Mouse (Mus musculus): ENCODE data around the gene Pank2. TPM values are rescaled to one million over a fixed set of nuclear protein-coding genes. Genes with fewer than 3 reads are reported as not detected.
"Not testable (repeated sequence)": the region's sequence is repeated elsewhere in the genome, so short reads cannot be mapped to it uniquely, and the experiment has no call there.

Pank2 gene
- polyA plus RNA-seq, 1 experiment from 2014 or later: 32.4 TPM

DNA sequence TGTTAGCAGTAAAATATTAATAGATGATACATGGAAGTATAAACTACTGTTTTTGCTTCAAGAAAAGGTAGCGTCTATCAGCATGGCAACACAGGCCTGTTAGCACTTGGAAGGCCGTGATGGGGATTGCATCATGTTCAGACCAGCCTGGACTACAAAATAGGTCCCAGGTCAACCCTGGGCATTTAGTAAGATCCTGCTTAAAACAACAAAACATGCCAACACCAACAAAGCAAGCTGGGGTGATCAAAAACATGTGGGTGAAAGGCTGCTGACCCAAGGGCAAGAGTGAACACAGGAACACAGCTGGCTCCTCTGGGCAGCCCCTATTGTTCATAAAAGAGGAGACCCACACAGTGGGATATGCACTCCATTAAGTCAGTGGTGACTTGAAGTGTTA is 45.5 kb downstream of the Pank2 start:
- H3K4me3 ChIP-seq (ENCODE audit: low read depth, low read length): no peak overlapping the region
- H3K27me3 ChIP-seq (replicated peaks; ENCODE audit: control insufficient read depth, insufficient read depth, low read length): no peaks in the 10 kb centered on the region
- no peak for TF ChIP-seq CTCF (IDR thresholded peaks at IDR 0.05; ENCODE audit: low read depth)
- 0 out of 2 replicates have a peak, but pooled peaks cover 11% of the 10 kb centered on the region for H3K36me3 ChIP-seq (ENCODE audit: control insufficient read depth, insufficient read depth)
- H3K4me1 ChIP-seq (replicated peaks; ENCODE audit: control insufficient read depth, insufficient read depth, low read length): no peaks in the 10 kb centered on the region
- H3K9ac ChIP-seq (ENCODE audit: low read depth, low read length): no peak overlapping the region
- no peaks in the 10 kb centered on the region for H3K9me3 ChIP-seq (ENCODE audit: control insufficient read depth)
- 88% methylated on average over 2 of the region's 2 CpGs for WGBS
- no peak for ATAC-seq
- no peak overlapping the region for H3K4me2 ChIP-seq (replicated peaks; ENCODE audit: low read depth)
- H3K27ac ChIP-seq (ENCODE audit: low read depth, low read length): no peak overlapping the region

DNA sequence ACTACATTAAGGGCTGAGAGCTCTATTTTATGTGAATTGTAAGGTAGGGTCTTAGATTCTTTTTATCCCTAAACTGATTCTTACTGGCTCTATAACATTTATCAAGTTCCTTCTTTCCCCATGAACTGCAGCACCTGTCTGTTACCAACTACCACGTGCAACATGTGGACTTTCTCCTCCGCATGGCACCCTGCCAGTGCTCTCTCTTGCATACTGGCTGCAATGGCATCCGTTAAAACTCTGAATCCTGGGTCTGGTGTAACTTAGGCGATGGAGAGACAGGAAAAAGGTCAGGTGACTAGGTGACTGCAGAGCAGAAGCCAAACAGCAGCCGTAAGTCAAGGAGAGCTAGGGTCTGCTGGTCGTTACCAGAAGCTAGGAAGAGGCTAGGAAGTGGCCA is 47.0 kb downstream of the Pank2 start:
- no peak for ATAC-seq
- Histone ChIP-seq H3K4me2 (replicated peaks; ENCODE audit: low read depth) (no peak overlapping the region), H3K36me3 (ENCODE audit: control insufficient read depth, insufficient read depth) (0 out of 2 replicates have a peak, but pooled peaks cover under 1% of the 10 kb centered on the region), H3K9ac (ENCODE audit: low read depth, low read length) (no peak overlapping the region), H3K27ac (ENCODE audit: low read depth, low read length) (no peak overlapping the region), H3K4me1 (replicated peaks; ENCODE audit: control insufficient read depth, insufficient read depth, low read length) (no peaks in the 10 kb centered on the region), H3K27me3 (replicated peaks; ENCODE audit: control insufficient read depth, insufficient read depth, low read length) (no peaks in the 10 kb centered on the region), H3K9me3 (ENCODE audit: control insufficient read depth) (no peaks in the 10 kb centered on the region), H3K4me3 (ENCODE audit: low read depth, low read length) (no peak overlapping the region)
- 57% methylated on average over 6 of the region's 6 CpGs for WGBS
- no peak for TF ChIP-seq CTCF (IDR thresholded peaks at IDR 0.05; ENCODE audit: low read depth)

DNA sequence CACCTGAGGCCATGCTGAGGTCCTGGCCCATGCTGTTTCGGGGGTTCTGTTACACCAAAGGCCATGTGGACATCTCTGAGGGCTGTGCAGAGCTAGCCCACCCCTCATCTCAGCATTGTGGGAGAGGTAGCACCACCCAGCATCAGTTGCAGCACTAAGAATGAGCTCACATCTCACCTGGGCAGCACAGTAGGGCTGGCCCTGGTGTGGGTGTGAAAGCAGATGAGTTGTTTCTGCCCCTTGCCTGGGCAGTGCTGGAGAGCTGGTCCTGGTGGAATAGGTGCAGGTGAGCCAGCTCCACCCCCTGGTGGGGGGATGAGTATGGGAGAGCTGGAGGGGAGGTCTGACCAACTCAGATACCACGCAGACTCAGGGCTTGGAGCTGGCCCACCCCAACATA is 53.9 kb downstream of the Pank2 start:
- no peak for ATAC-seq
- 73% methylated on average over 2 of the region's 2 CpGs for WGBS
- no peaks in the 10 kb centered on the region for H3K4me1 ChIP-seq (replicated peaks; ENCODE audit: control insufficient read depth, insufficient read depth, low read length)
- no peaks in the 10 kb centered on the region for H3K36me3 ChIP-seq (ENCODE audit: control insufficient read depth, insufficient read depth)
- no peak overlapping the region for H3K27ac ChIP-seq (ENCODE audit: low read depth, low read length)
- H3K9ac ChIP-seq (ENCODE audit: low read depth, low read length): no peak overlapping the region
- no peak overlapping the region for H3K4me2 ChIP-seq (replicated peaks; ENCODE audit: low read depth)
- no peak overlapping the region for H3K4me3 ChIP-seq (ENCODE audit: low read depth, low read length)
- no peaks in the 10 kb centered on the region for H3K9me3 ChIP-seq (ENCODE audit: control insufficient read depth)
- no peaks in the 10 kb centered on the region for H3K27me3 ChIP-seq (replicated peaks; ENCODE audit: control insufficient read depth, insufficient read depth, low read length)
- TF ChIP-seq CTCF (IDR thresholded peaks at IDR 0.05; ENCODE audit: low read depth): no peak

DNA sequence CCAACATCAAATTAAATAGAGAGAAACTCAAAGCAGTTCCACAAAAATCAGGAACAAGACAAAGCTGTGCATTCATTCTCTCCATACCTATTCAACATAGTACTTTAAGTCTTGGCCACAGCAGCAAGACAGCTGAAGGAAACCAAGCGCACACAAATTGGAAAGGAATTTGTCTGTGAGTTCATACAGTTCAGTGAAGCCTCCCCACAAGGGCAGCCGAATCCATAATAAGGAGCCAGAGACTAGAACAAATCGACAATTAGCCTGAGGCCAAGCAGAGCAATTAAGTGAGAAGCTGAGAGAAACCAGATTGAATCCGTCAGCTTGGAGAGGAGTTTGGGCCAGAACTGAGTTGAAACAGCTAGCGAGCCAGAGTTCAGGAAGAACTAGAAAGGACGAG is 57.1 kb downstream of the Pank2 start:
- Histone ChIP-seq H3K4me3 (ENCODE audit: low read depth, low read length) (no peak overlapping the region), H3K27me3 (replicated peaks; ENCODE audit: control insufficient read depth, insufficient read depth, low read length) (no peaks in the 10 kb centered on the region), H3K27ac (ENCODE audit: low read depth, low read length) (no peak overlapping the region), H3K9me3 (ENCODE audit: control insufficient read depth) (no peaks in the 10 kb centered on the region), H3K9ac (ENCODE audit: low read depth, low read length) (no peak overlapping the region), H3K4me1 (replicated peaks; ENCODE audit: control insufficient read depth, insufficient read depth, low read length) (no peaks in the 10 kb centered on the region), H3K36me3 (ENCODE audit: control insufficient read depth, insufficient read depth) (no peaks in the 10 kb centered on the region), H3K4me2 (replicated peaks; ENCODE audit: low read depth) (no peak overlapping the region)
- TF ChIP-seq CTCF (IDR thresholded peaks at IDR 0.05; ENCODE audit: low read depth): no peak
- ATAC-seq: no peak
- WGBS: 87% methylated on average over 6 of the region's 6 CpGs

DNA sequence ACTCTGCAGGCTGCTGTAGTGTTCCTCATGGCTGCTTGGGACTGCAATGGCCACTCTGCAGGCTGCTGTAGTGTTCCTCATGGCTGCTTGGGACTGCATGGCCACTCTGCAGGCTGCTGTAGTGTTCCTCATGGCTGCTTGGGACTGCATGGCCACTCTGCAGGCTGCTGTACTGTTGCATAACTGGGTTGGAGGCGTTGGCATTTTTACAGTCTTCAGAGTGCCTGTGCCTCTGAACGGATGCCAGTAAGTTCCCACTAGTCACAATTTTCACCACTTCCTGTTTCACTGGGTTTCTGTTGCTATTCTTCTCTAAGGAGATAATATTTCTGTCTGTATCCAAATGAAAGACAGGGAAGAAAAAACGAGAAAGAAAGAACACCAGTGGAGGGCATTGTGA is 58.9 kb downstream of the Pank2 start:
- H3K9me3 ChIP-seq (ENCODE audit: control insufficient read depth); H3K4me2 ChIP-seq (replicated peaks; ENCODE audit: low read depth); ATAC-seq; H3K36me3 ChIP-seq (ENCODE audit: control insufficient read depth, insufficient read depth); H3K27me3 ChIP-seq (replicated peaks; ENCODE audit: control insufficient read depth, insufficient read depth, low read length); H3K27ac ChIP-seq (ENCODE audit: low read depth, low read length); H3K4me1 ChIP-seq (replicated peaks; ENCODE audit: control insufficient read depth, insufficient read depth, low read length); H3K9ac ChIP-seq (ENCODE audit: low read depth, low read length); H3K4me3 ChIP-seq (ENCODE audit: low read depth, low read length): not testable (repeated sequence)
- 45% methylated on average over 3 of the region's 3 CpGs for WGBS

DNA sequence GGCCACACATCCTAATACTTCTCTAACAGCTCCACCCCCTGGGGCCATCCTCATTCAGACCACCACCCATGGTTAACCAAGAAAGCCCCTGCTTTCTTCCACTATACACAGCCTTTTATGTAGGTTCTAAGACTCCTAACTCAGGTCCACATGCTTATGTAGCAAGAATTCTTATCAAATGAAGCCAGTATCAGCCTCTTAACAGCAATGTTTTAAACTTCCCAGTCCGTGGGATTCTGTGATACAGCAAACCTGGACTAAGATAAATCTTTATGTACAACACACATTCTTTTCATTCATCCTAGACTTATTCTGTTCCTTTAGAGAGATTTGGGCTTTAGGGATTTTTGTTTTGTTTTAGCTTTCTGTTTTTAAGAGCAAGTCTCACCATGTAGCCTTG is 61.4 kb downstream of the Pank2 start:
- Histone ChIP-seq H3K4me3 (ENCODE audit: low read depth, low read length) (no peak overlapping the region), H3K4me2 (replicated peaks; ENCODE audit: low read depth) (no peak overlapping the region), H3K27me3 (replicated peaks; ENCODE audit: control insufficient read depth, insufficient read depth, low read length) (no peaks in the 10 kb centered on the region), H3K9me3 (ENCODE audit: control insufficient read depth) (no peaks in the 10 kb centered on the region), H3K36me3 (ENCODE audit: control insufficient read depth, insufficient read depth) (no peaks in the 10 kb centered on the region), H3K4me1 (replicated peaks; ENCODE audit: control insufficient read depth, insufficient read depth, low read length) (no peaks in the 10 kb centered on the region), H3K9ac (ENCODE audit: low read depth, low read length) (no peak overlapping the region), H3K27ac (ENCODE audit: low read depth, low read length) (no peak overlapping the region)
- ATAC-seq: no peak
- WGBS: 47% methylated on average over 1 of the region's 1 CpGs
- TF ChIP-seq CTCF (IDR thresholded peaks at IDR 0.05; ENCODE audit: low read depth): no peak

DNA sequence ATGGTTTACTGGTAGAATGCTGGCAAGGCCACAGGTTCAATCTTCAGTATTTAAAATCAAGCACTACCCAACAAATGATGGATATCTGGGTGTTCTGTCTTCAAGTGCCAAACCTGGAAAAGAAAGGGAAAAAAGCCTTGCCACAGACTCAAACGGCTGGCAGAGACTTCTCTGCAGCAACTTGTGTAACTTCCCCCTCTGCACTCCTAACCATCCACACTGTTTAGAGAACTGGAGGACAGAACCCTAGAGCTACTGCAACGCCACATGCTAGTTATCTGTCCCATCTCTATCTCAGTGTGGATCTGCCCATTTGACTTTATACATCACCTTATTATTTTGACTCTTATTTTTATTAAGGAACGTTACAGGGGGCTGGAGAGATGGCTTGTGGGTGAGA is 63.7 kb downstream of the Pank2 start:
- no peak overlapping the region for H3K27ac ChIP-seq (ENCODE audit: low read depth, low read length)
- no peaks in the 10 kb centered on the region for H3K4me1 ChIP-seq (replicated peaks; ENCODE audit: control insufficient read depth, insufficient read depth, low read length)
- no peak overlapping the region for H3K4me2 ChIP-seq (replicated peaks; ENCODE audit: low read depth)
- TF ChIP-seq CTCF (IDR thresholded peaks at IDR 0.05; ENCODE audit: low read depth): no peak
- no peaks in the 10 kb centered on the region for H3K27me3 ChIP-seq (replicated peaks; ENCODE audit: control insufficient read depth, insufficient read depth, low read length)
- no peak overlapping the region for H3K4me3 ChIP-seq (ENCODE audit: low read depth, low read length)
- no peaks in the 10 kb centered on the region for H3K36me3 ChIP-seq (ENCODE audit: control insufficient read depth, insufficient read depth)
- no peak for ATAC-seq
- no peak overlapping the region for H3K9ac ChIP-seq (ENCODE audit: low read depth, low read length)
- H3K9me3 ChIP-seq (ENCODE audit: control insufficient read depth): no peaks in the 10 kb centered on the region
- 47% methylated on average over 3 of the region's 3 CpGs for WGBS
